Mouse (Mus musculus) bone marrow macrophage, adult 2 months (primary cell): ENCODE results near the gene Ung.

Source experiments
- CTCF ChIP-seq: IDR thresholded peaks from 2 replicates; pipeline ENCODE4 v1.5.1; 2012; ENCODE audit warnings: low read depth, mild to moderate bottlenecking, low read length, moderate library complexity
- POLR2A ChIP-seq: IDR thresholded peaks from 2 replicates; pipeline ENCODE4 v1.6.1; 2012; ENCODE audit warnings: mild to moderate bottlenecking, low read depth, low read length, borderline replicate concordance

- TF ChIP-seq CTCF, result no peak
- no peak for TF ChIP-seq POLR2A
These were observed 56.9 kb downstream of the Ung start for GRCm38 (mm10) chr5:114187108-114187507.
